Mouse (Mus musculus): ENCODE measurements around the gene Nln. TPM values are rescaled to one million over a fixed set of nuclear protein-coding genes. Genes with fewer than 3 reads are reported as not detected.

Nln gene
- polyA plus RNA-seq (2012; rRNA removed), result 3.4 and 5.3 TPM in 2 replicates

DNA sequence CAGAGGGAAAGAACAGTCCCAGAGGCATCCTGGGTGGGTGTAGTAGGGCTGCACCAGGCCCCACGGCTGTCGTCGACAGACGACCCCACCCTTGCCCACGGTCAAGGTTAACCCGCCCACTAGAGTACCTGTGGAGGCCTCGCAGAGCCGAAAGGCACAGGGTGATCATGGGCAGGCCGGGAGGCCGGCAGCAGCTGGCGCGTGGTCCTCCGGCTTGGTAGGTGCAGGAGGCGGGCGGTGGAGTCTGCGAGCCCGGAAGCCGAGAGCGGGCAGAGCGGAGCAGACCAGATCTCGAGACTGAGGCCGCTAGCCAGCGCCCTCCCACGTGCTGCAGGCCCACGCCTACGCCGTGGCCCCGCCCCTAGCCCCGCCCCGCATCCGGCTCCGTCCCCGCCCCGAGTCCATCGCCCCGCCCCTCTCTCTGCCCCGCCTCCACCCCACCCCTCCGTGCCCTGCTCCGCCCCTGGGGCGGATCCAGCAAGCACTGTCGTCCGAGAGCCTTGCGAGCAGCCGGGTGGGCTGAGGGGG, at the start of gene Nln, which contains the start of gene Sgtb:
Gene Nln, minus strand, starts transcription at position 327 of the 528 bp plus-strand sequence.
Gene Sgtb, plus strand, starts transcription at position 454 of the 528 bp plus-strand sequence.

Other genes starting within 250 kb of the Nln start
- 1.8 and 3.3 TPM in 2 replicates for gene Erbin, start 189.1 kb downstream of the Nln start, polyA plus RNA-seq (2012; rRNA removed)
- 0.23 and 0.24 TPM in 2 replicates for gene Sgtb, start 127 bp upstream of the Nln start, polyA plus RNA-seq (2012; rRNA removed)
- gene Trappc13, start 68.9 kb upstream of the Nln start, polyA plus RNA-seq (2012; rRNA removed), result 1.7 and 1.8 TPM in 2 replicates
- gene Trim23, start 69.2 kb upstream of the Nln start, polyA plus RNA-seq (2012; rRNA removed), result 0.15 and 0.17 TPM in 2 replicates
- gene Cenpk, start 119.0 kb upstream of the Nln start, polyA plus RNA-seq (2012; rRNA removed), result not detected in 2 replicates
- gene Ppwd1, start 119.2 kb upstream of the Nln start, polyA plus RNA-seq (2012; rRNA removed), result 0.12 and 0.18 TPM in 2 replicates
- gene Adamts6, start 178.2 kb upstream of the Nln start, polyA plus RNA-seq (2012; rRNA removed), result 0.16 and 0.30 TPM in 2 replicates